ENCODE assay signal across 8 mouse cellular contexts in the genomic region with DNA sequence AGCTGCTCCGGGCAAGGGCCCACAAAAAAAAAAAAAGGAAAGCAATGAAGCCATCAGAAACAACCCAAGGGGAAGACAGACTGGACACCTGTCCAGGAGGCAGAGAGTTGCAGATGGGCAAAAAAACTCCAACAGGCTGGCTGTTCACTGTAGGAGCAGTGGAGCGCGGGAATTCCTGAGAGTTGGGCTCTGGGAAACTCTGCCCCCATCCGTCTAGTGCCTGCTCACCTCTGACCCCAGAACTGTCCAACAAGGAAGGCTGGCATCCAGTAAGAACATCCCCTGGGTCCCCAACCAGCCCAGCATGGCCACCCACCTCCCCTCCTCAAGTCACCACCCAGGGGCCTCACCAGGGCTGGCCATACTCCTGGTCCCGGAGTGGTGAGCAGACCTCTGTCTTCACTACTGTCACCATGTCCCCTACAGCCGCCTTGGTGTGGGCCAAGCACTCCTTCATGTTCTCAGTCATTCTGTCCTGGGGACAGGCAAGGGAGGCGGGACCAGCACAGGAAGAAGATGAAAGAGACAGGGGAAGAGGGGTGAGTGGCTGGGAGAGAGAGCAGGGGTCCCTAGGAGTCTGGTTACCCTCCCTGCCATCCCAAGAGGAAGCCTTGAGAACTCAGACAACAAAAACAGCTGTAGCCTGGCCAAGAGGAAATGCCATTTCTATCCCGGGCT. TPM values are rescaled to one million over a fixed set of nuclear protein-coding genes. Genes with fewer than 3 reads are reported as not detected.
DNase-seq lines count a peak whose midpoint lies in the region; ATAC-seq and TF ChIP-seq lines count a peak whose summit lies in the region.

No protein-coding gene starts in this region.

- H3K9me3 ChIP-seq in erythroblast, embryonic 14.5 days (ENCODE audit: control insufficient read depth, low read length), result no peaks in the 10 kb centered on the region
- H3K9me3 ChIP-seq in hindbrain, postnatal 0 days (ENCODE audit: low read length), result no peaks in the 10 kb centered on the region
- H3K9me3 ChIP-seq in liver, postnatal 0 days (ENCODE audit: low read length), result no peaks in the 10 kb centered on the region

- DNase-seq in embryo, embryonic 10.5 days (ENCODE audit: low spot score), result peak; percentile 16
- no peak for DNase-seq in hindbrain, postnatal 0 days (ENCODE audit: low spot score)
- DNase-seq in liver, postnatal 0 days, result no peak
- no peak for DNase-seq in urinary bladder, postnatal 14 days (ENCODE audit: low spot score)
- no peak for DNase-seq in layer of hippocampus, adult 18-20 months (ENCODE audit: low spot score in 2 of 2)
- DNase-seq in spleen, adult 18-20 months, result no peak

- H3K4me3 ChIP-seq in erythroblast, embryonic 14.5 days (replicated peaks), result peak overlapping the region; percentile 65
- H3K4me3 ChIP-seq in hindbrain, postnatal 0 days (ENCODE audit: low read length), result no peak overlapping the region
- H3K4me3 ChIP-seq in liver, postnatal 0 days (ENCODE audit: low read depth, low read length), result no peak overlapping the region; the same call in 1 of the 2 replicates

- H3K27me3 ChIP-seq in erythroblast, embryonic 14.5 days (ENCODE audit: control insufficient read depth), result peaks cover 4% of the 10 kb centered on the region; the same call in 1 of the 2 replicates
- H3K27me3 ChIP-seq in hindbrain, postnatal 0 days (ENCODE audit: insufficient read depth, low read length), result no peaks in the 10 kb centered on the region
- H3K27me3 ChIP-seq in liver, postnatal 0 days (ENCODE audit: insufficient read depth, low read length), result no peaks in the 10 kb centered on the region

- H3K4me2 ChIP-seq in hindbrain, postnatal 0 days (ENCODE audit: low read depth, low read length), result no peak overlapping the region
- peak overlapping the region; percentile 98; the same call in 1 of the 2 replicates for H3K4me2 ChIP-seq in liver, postnatal 0 days (ENCODE audit: low read depth, low read length)

- H3K36me3 ChIP-seq in erythroblast, embryonic 14.5 days (ENCODE audit: control insufficient read depth), result peaks cover 21% of the 10 kb centered on the region
- peaks cover 8% of the 10 kb centered on the region; the same call in 1 of the 2 replicates for H3K36me3 ChIP-seq in hindbrain, postnatal 0 days (ENCODE audit: insufficient read depth, low read length)
- H3K36me3 ChIP-seq in liver, postnatal 0 days (replicated peaks; ENCODE audit: insufficient read depth, low read length), result no peaks in the 10 kb centered on the region

- WGBS in hindbrain, postnatal 0 days, result 65% methylated on average over 8 of the region's 8 CpGs
- WGBS in liver, postnatal 0 days (ENCODE audit: insufficient replicate concordance), result 57% methylated on average over 8 of the region's 8 CpGs

- no peak for TF ChIP-seq CTCF in hindbrain, postnatal 0 days (IDR thresholded peaks at IDR 0.05; ENCODE audit: low read depth)
- TF ChIP-seq CTCF in liver, postnatal 0 days (IDR thresholded peaks at IDR 0.05; ENCODE audit: low read depth), result no peak

- no peak for TF ChIP-seq EP300 in liver, postnatal 0 days (IDR thresholded peaks at IDR 0.05; ENCODE audit: low read depth)

- H3K27ac ChIP-seq in hindbrain, postnatal 0 days, result 0 out of 2 replicates have a peak overlapping the region, but pooled peaks have one; percentile 70
- H3K27ac ChIP-seq in liver, postnatal 0 days (ENCODE audit: low read depth), result no peak overlapping the region

- peaks cover 58% of the 10 kb centered on the region for H3K4me1 ChIP-seq in erythroblast, embryonic 14.5 days (ENCODE audit: control insufficient read depth)
- H3K4me1 ChIP-seq in hindbrain, postnatal 0 days (ENCODE audit: insufficient read depth, low read length), result peaks cover 14% of the 10 kb centered on the region; the same call in 1 of the 2 replicates
- peaks cover 13% of the 10 kb centered on the region for H3K4me1 ChIP-seq in liver, postnatal 0 days (ENCODE audit: insufficient read depth)

- no peak for ATAC-seq in erythroblast, adult 5-6 weeks (replicated peaks; ENCODE audit: low FRiP score, poor library complexity, severe bottlenecking)
- ATAC-seq in hindbrain, postnatal 0 days, result peak; percentile 34
- no peak for ATAC-seq in liver, postnatal 0 days

- no peak overlapping the region for H3K9ac ChIP-seq in hindbrain, postnatal 0 days (replicated peaks; ENCODE audit: low read length)
- no peak overlapping the region; the same call in 1 of the 2 replicates for H3K9ac ChIP-seq in liver, postnatal 0 days (replicated peaks)

RNA-seq across cellular contexts. Expression of a gene that starts 32.4 kb away (rescaled TPM):
- 0.57 and 0.58 TPM in 2 replicates for polyA plus RNA-seq in erythroblast, embryonic 14.5 days (2012)
- 0.19 and 0.63 TPM in 2 replicates for total RNA-seq in erythroblast, adult 5-6 weeks (2015; ENCODE audit: low replicate concordance)
- 0.77 and 0.98 TPM in 2 replicates for total RNA-seq in erythroblast, adult 5-6 weeks (2017; ENCODE audit: low replicate concordance)
- 14.9 and 15.6 TPM in 2 replicates for total RNA-seq in hindbrain, postnatal 0 days (2014; rRNA removed)
- polyA plus RNA-seq in hindbrain, postnatal 0 days (2015; fragmentation: Nextera tagmentation; extraction: Ambion mirVana), result 3.5 and 3.7 TPM in 2 replicates
- 0.86 and 1.2 TPM in 2 replicates for polyA plus RNA-seq in liver, postnatal 0 days (2015; fragmentation: Nextera tagmentation; extraction: Ambion mirVana)
- 10 to 100 TPM; 22.2 to 26.0 TPM for total RNA-seq in layer of hippocampus, adult 18-20 months (2021)
